Mouse (Mus musculus): ENCODE measurements around the gene Zfp68.
A peak's percentile ranks its signal among the peaks of the same experiment; 100 is the strongest.
"Not testable (repeated sequence)": the region's sequence is repeated elsewhere in the genome, so short reads cannot be mapped to it uniquely, and the experiment has no call there.

Zfp68 gene

DNA sequence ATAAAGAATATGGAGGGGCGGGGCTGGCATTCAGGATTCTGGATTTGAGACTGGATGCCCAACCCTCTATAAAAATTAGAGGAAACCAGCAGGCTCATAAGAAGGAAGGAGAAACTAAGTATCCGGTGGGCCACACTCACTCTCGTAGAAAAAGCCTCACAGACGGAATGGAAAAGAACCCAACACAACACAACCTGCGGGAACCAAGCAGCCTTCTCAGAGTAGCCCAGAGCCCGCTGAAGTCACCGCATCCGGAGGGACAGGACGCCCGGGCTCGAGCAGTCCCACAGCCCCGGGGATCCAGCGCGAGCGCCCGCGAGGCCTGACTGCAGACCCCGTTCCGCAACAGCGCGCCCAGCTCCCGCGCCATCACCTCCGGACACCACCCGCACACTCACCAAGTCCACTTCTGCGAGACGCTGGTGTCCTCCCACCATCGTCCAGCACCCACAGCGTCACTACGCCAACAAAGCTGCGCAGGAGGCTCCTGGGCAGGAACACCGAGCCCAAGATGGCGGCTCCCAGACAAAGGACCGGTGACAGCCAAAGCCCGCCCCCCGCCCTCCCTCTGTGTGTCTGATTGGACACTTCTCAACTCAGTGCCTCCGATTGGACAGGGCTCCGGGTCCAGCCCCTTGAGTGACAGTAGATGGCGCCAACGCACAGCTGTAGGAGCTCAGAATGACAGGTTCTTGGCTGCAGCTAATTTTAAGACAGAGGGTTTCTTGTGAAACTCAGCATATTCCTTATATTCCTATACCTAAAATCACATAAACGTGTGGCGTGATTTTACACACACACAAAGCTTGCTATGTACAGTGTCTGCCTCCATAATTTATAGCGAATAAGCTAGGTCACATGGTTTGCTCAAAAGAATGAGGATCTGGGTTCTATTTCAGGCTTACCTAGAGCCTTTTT lies at the start of gene Zfp68:
Zfp68 (minus strand) TSS at position 551 of the 918 bp plus-strand sequence.
- DNase-seq (ENCODE audit: low spot score), result peak; percentile 97

DNA sequence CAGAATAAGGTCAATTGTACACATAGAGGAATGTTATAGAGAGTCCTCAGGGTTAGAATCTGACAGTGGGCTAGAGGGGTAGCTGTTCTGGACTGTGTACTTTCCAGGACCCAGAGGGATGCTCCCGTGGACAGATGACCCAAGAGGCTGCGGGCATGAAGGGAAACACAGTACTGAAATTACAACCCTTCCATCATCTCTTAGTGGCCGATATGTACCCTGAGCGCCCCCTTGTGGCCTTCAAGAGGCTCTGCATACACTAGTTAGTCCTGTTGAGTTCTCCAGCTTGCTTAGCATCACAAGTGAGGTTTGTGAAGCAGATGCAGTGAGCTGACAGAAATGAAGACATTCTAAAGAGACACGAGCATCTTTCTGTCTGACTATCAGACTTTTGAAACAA lies 39.4 kb upstream of the Zfp68 start:
- DNase-seq (ENCODE audit: low spot score), result peak; percentile 27

DNA sequence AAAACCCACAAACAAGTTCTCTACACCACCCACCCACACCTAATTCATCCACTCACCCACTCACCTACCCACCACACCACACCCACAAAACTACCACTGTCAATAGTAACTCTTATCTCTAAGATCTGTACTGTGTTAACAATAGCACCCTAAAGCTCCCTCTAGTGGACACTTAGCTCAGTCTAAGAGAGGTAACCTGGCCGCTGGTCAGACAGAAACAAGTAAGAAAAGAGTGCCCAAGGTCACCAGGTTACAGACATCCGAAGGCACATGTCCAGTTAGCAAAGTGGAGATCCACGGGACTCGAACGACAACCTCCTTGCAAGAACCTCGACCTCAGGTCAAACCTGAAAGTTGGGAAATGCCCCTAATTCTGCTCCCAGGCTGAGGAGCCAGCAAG lies 38.3 kb upstream of the Zfp68 start:
- peak; percentile 68 for DNase-seq (ENCODE audit: low spot score)

DNA sequence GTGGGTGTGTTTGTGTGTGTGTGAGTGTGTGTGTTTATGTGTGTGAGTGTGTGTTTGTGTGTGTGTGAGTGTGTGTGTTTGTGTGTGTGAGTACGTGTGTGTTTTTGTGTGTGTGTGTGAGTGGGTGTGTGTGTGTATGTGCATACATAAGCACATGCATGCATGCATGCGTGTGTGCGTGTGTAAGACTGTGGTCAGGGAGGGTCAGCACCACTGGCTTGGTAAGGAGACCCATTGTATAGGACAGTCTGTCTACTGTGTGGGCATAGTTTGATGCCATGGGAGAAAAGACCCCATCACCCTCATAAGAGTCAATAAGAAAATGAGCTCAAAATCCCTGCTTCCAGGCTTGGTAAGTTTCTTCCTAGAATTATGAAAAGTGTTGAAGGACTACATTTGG lies 37.8 kb upstream of the Zfp68 start:
- DNase-seq (ENCODE audit: low spot score), result no peak

DNA sequence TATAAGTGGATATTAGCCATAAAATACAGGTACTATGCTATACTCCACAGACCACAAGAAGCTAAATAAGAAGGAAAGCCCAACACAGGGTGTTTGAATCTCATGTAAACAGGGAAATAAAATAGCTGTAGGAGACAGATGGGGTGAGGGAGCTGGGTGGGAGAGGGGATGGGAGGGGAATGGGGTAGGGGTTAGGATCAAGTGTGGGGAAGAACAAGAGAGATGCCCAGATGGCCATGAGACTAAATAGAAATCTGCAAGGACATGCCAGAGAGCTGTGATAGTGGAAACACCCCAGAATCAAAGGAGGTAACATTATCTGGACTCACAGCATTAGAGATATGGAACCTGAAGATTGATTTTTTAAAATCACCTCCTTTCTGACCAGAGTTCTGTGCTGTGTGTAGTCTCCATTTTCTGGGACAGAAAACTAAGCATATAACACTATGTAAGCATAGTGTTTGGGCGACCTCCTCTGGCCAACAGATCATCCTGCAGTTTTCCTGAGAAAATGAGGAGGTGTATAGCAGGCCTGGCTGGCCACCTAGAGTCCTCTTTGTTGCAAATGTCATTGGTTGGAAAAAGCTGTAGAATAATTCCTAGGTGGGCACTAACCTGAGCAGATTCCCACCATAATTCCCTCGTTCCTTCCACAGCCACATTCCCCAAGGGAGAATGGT lies 37.1 kb upstream of the Zfp68 start:
- peak; percentile 17 for DNase-seq (ENCODE audit: low spot score)

DNA sequence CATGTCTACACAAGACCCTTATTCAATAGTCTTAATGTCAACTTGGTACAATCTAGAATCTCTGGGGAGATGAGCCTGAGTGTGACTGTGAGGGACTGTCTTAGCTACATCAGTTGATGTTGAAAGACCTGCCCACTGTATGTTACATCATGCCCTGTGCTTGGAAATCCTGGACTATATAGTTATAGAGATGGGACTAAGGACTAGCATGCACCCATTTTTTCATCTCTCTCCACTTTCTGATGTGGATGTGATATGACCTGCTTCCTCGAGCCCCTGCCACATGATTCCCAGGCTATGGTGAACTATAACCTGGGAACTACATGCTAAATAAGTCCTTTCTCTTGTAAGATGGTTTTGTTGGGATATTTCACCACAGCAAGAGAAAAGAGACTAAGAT lies 33.4 kb upstream of the Zfp68 start:
- DNase-seq (ENCODE audit: low spot score), result no peak

DNA sequence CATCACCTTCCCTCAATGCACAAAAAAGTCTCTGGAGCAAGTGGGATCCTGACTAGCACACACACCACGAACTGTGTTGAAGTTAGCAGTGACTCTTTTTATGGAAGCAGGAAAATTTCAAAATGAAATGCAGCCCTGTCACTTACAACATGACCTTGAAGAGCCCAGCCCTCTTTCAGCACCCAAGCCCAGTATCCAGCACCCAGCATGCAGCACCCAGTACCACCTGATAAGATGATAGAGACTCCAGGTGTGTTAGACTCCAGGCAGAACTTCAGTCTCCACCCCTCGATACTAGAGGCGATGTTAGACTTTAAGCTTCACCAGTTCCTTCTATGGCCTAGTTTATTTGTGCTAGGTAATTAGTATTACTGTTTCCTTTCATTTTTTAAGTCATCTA lies 22.2 kb upstream of the Zfp68 start:
- no peak for DNase-seq (ENCODE audit: low spot score)

DNA sequence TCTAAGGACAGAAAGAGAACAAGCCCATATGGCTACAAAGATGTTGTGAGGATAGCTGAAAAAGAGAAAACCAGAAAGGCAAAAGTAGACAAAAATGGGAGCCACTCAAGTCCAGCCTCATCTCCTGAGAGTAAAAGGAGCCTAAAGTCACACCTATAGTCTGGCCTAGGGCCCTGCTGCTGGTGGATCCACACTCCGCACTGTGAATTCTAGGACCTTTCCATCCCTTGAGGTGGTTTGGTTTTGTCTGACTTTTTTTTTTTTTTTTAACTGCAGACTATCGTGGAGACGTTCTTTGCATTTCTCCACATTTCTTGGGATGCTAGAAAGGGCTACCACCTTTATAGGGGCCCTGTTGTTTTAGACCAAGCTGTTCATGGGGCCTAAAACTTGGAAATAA lies 21.5 kb upstream of the Zfp68 start:
- no peak for DNase-seq (ENCODE audit: low spot score)

DNA sequence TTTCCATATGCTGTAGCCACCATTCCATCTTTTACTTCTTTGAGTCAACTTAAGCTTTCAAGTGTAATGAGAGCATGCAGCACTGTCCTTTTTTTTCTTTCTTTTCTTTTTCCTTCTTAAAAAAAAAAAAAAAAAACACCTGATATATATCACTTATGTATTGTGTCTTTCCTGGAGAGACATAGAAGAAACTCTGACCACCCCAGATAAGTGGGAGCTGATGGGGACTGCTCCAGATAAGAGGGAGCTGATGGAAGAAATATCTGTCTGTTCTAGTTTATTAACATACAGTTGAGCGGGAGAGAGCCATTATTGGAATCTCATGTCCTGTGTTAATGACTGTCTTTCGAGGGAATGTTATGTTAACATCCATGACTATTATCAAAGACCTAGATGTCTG lies 16.9 kb upstream of the Zfp68 start:
- DNase-seq (ENCODE audit: low spot score), result no peak

DNA sequence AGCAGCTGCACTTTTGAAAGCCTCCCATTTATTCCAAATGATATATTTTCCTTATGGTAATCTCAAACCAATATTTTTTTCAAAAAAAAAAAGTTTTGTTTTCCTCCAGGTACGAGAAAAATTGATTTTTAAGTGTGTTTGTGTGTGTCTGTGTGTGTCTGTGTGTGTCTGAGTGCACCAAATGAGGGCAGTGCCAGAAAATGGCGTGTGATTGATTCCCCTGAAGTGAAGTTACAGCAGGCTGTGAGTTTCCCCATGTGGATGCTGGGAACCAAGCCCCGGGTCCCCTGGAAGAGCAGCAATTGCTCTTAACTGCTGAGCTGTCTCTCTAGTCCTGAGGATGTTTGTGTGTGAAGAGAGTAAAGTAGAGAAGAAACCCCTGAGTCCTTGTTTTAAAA lies 3.9 kb upstream of the Zfp68 start:
- DNase-seq (ENCODE audit: low spot score), result no peak

DNA sequence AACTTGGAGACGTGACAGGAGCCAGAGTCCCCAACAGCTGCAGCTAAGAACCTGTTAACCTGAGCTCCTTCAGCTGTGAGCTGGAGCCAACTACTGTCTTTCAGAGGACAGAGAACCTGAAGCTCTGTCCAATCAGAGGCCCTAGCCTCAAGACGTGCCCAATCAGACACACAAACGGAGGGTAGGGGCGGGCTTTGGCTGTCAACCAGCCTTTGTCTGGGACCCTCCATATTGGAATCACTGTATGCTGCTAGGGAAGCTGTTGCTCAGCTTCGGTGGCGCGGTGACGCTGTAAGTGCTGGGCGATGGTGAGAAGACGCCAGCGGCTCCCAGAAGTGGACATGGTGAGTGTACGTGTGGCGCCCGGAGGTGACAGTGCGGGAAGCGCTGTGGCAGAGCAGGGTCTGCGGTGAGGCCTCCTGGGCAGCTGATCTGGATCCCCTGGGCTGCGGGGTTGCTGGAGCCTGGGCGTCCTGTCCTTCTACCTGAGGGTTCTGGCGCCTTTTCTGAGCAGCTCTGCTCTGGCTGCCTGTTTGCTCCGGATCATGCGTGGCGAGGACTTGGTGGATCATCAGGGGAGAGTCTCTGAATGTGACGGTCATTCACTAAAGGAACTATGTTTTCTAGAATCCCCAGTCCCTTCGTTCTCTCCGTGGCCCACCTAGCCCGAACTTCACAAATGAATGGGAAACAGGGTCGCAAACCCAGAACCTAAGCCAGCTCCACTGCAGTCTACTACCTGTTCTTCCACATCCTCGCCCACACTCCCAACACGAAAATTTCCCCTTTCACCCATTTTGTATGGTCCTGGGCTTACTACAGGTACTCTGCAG lies 3.3 kb upstream of the Zfp68 start, which contains the start of gene A430033K04Rik:
A430033K04Rik (plus strand) TSS at position 215 of the 833 bp plus-strand sequence.
- peak; percentile 96 for DNase-seq (ENCODE audit: low spot score)

DNA sequence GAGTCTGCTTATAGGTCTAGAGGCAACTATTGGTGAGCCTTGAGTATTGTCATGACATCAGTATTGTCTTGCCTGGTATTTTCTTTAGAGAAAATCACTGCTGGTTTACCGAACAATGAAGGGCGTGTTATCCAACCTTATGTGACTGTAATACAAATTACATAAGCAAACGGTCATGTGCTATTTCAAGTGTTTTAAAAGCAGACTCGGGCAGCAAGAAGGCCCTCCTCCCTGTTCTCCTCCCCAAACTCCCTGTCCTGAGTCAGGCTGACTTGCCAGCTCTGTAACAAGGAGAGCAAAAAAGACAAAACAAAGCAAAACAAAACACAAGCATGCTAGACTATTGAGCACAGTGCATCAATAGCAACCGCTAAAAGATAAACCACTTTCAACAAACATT lies 1.3 kb upstream of the Zfp68 start:
- peak; percentile 55 for DNase-seq (ENCODE audit: low spot score)

DNA sequence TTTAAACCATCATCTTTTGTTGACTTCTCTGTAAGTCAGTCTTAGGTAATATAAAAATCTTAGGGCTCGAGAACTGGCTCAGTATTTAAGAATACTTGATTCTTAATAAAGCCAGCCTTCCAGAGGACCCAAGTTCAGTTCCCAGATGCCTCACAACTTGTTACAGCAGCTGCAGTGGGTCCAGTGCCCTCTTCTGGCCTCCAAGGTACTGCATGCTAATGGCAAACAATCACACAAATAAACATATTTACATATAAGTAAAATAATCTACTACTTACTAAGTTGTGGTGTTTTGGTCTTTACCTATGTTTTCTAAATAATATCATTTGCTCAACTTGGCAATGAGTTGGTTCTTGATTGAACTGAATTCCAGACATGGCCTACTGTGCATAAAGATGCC lies 1.2 kb downstream of the Zfp68 start:
- DNase-seq (ENCODE audit: low spot score), result no peak

DNA sequence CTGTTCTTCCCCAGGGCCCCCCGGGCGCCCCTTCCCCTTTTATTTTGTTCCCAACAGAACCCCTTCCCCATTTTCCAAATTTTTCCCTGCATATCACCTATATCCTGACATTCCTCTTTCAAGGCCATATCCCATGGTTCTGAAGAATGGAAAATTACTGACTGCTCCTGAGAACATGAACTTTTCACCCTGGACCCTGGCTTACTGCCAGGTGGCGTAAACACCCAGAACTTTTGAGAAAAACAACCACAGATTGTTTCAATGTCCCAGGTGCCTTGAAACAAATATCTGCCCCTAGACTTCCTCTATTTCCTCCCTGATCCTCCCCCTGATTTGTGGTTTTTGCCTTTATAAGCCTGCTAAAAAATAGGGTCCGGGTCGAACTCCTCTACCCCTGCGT lies 32.2 kb downstream of the Zfp68 start:
- no peak for DNase-seq (ENCODE audit: low spot score)

DNA sequence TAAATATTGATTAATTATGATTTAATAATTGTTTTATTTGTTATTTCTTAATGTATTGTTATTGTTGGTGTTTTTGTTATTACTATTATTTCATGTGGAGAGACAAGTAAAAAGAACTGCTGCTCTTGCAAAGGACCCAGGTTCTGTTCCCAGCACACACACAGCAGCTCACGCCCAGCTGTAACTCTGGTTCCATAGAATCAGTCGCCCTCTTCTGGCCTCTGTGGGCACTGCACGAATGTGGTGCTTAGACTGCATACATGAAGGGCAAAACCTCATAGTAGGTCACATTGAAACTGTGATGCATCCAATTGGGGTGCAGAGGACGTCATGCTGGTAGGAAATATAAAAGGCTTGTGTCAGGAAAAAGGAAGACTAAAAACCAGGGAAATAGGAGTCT lies 47.9 kb downstream of the Zfp68 start:
- no peak for DNase-seq (ENCODE audit: low spot score)

DNA sequence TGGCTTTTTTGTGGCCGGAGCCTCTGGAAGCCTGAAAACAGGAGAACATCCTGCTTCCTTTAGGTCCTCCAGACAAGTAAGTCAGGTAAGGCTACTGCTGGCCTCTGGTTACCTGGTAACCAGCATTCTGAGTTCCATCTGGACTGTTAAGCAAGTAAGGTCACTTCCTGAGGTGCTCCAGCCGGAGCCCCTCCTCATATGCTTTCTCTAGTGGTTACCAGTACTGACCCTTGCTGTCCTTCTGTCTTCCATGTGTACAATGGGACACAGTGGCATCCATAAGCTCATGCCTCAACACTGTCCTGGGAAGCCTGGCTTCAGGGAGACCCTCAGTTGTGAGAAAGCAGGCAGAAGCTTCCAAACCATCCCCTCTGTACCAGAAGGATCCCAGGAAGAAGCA lies 54.9 kb downstream of the Zfp68 start, which contains the start of gene 1700123K08Rik:
1700123K08Rik (minus strand) TSS at position 101 of the 400 bp plus-strand sequence.
- DNase-seq (ENCODE audit: low spot score), result not testable (repeated sequence)
